Mouse (Mus musculus) adrenal gland, postnatal 36 days (tissue): ENCODE measurements at regions not wholly inside any gene's neighbourhood (a gene's known extent, or its start where the extent isn't known, plus 50 kb on each side); places are given as distances from the start of the nearest gene placed in this dataset.

Source experiments
- DNase-seq, 2 experiments: peaks; one replicate each; pipeline ENCODE4 v3.0.0; 2021; ENCODE audit warnings: mixed read lengths in 1 of 2

- no peak for DNase-seq
Observed at GRCm38 (mm10) chr13:55887099-55887736, 51.2 kb upstream of the Pitx1 start.
